Comparison of ENCODE assay signal across 23 mouse cellular contexts in the genomic region with DNA sequence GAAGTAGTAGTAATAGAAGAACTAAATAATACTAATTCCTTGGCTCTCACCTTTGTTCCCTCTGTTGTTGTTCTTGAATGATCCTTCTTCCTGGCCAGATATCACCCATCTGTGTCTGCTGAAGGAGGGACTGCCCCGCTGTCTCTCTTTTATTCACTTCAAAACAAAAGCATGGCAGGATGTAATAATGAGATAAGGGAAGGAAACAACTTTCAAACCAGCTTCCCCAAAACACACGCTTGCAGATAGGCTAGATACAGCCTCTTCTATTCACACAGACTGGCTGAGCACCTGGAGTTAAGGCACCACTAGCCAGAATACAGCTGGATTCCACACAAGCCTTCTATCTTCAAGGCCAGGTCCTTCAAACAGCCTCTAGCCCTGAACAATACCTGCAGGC. TPM values are rescaled to one million over a fixed set of nuclear protein-coding genes. Genes with fewer than 3 reads are reported as not detected.
DNase-seq lines count a peak whose midpoint lies in the region; ATAC-seq lines count a peak whose summit lies in the region.
"Had no signal": no experiment of that assay in that cellular context is flagged by ENCODE, and none has a peak within 500 bp of the region (broad histone marks: within the 10 kb centered on the region; RNA-seq: fewer than 3 reads in every experiment).

No protein-coding gene starts in this region.

- peak; percentile 85 for ATAC-seq in activated CD4-positive, CD25-positive, alpha-beta regulatory T cell, adult 4 months
- ATAC-seq: forebrain, embryonic 16.5 days; hindbrain, postnatal 0 days; intestine, embryonic 16.5 days; Patski had no signal

- DNase-seq in CD4-positive, CD25-positive, alpha-beta regulatory T cell, adult 2 months (ENCODE audit: low read depth, low spot score), result peak; percentile 16
- DNase-seq in induced T-regulatory cell, adult 2 months (ENCODE audit: low read depth), result peak; percentile 6
- peak; percentile 1 for DNase-seq in naive thymus-derived CD4-positive, alpha-beta T cell, adult 2 months (ENCODE audit: low read depth)
- no peak for DNase-seq in thymus, adult 18-20 months
- DNase-seq in kidney, adult 9 months, result no peak
- no peak for DNase-seq in cerebellum, postnatal 4 days (ENCODE audit: low spot score in 2 of 2)
- DNase-seq in layer of hippocampus, postnatal 10 days (ENCODE audit: low spot score in 2 of 2), result no peak
- DNase-seq: adrenal gland, adult 2 months; adrenal gland, postnatal 25 days; cerebellum, adult 18-20 months; cerebellum, adult 9-11 months; cerebellum, postnatal 36 days; embryo, embryonic 11 days; gastrocnemius, postnatal 10 days; heart, adult 2 months had no signal

RNA-seq across cellular contexts. Expression of a gene that starts 21.0 kb away (rescaled TPM):
- under 1 TPM; 0.32 to 0.34 TPM for polyA plus RNA-seq in activated CD4-positive, CD25-positive, alpha-beta regulatory T cell, adult 4 months (2017; shearing (Covaris generic))
- 1 to 10 TPM in 1 of 2 experiments, under 1 TPM in 1; 0.32 to 1.0 TPM for total RNA-seq in layer of hippocampus, postnatal 10 days (2021)
- polyA plus RNA-seq: C2C12; erythroblast, embryonic 14.5 days; G1E had no signal

RNA-seq across cellular contexts. Expression of a gene that starts 52.4 kb away (rescaled TPM):
- polyA plus RNA-seq in activated CD4-positive, CD25-positive, alpha-beta regulatory T cell, adult 4 months (2017; shearing (Covaris generic)), result not detected
- 1 to 10 TPM in 1 of 2 experiments, under 1 TPM in 1; 0.76 to 1.3 TPM for total RNA-seq in layer of hippocampus, postnatal 10 days (2021)
- total RNA-seq: G1E had no signal
- polyA plus RNA-seq: G1E had no signal

Comparison
In these comparisons a context has a peak if more than half of its experiments do, and no peak if none do; other contexts are left out.
1. DNase-seq: peak in CD4-positive, CD25-positive, alpha-beta regulatory T cell, adult 2 months (single experiment), induced T-regulatory cell, adult 2 months (single experiment) and naive thymus-derived CD4-positive, alpha-beta T cell, adult 2 months (single experiment); none in thymus, adult 18-20 months (0 of 2), kidney, adult 9 months (single experiment), cerebellum, postnatal 4 days (0 of 2) and layer of hippocampus, postnatal 10 days (0 of 2).